Mouse (Mus musculus) liver, postnatal 0 days (tissue): ENCODE measurements around the gene Nav2.

Experiments
- CTCF ChIP-seq: sonication (generic); IDR thresholded peaks from 2 replicates; pipeline ENCODE4 v1.5.1; 2016; ENCODE audit warnings: antibody characterized with exemption, low read depth
- EP300 ChIP-seq: IDR thresholded peaks from 2 replicates; pipeline ENCODE4 v1.6.1; 2016; ENCODE audit warnings: antibody characterized with exemption, low read depth, mild to moderate bottlenecking

GRCm38 (mm10) chr7:49350321-49351007 lies 441.9 kb downstream of the Nav2 start:
- TF ChIP-seq CTCF, result no peak
- TF ChIP-seq EP300, result no peak
